Mouse (Mus musculus): ENCODE results near the gene Fam111a.

The Fam111a gene

DNA sequence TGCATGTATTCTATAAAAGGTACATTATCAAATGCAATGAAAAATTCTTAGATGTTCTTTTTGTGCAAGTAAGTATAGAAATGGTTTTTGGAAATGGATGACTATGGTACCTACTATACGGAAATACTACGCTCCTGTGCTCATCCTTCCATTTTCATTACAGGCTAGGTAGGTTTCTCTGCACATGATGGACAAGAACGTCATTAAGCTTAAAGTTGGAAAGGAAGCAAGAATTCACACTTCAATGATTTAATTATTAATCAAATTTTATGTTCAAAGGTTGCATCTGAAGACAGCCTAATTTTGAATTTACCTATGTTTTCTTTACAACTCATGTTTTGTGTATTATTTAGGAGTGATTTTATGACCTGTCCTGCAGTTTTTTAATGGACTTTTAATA lies 88.7 kb downstream of the Fam111a start:
- no peak for DNase-seq

DNA sequence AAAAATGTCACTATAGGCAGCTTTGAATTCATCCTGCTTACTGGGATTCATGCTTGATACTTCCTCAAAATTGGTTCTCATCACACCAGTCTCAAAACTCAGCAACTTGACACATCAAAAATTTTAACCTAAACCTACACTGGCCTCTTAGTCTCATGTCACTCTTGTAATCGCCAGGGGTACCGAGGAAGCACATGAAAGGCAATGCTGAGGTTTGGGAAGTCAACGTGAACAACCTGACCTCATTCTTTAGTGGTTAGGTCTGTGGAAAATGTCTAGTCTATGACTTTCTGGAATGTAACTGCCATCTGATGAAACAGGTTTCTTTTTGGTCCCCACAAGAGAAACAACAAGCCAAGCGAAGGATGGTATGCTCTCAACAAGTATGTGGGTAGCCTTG lies 89.4 kb downstream of the Fam111a start:
- no peak for DNase-seq

DNA sequence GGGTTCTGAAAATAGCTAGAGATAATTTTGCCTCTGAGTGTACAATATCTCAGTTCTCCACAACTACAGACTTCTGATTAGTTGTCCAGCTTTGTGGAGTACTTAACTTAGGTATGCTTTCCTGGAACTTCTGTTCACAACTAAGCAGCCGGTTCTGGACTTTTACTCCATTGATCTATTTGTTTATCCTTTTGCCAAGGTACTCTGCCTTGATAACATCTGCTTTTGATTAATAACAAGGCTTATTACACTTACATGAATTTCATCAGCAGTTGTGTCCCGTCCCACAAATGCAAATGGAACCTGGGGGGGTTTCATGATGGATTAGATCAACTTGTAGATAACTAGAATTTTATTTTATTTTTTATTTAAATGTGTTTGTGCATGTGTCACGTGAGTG lies 91.3 kb downstream of the Fam111a start:
- no peak for DNase-seq

DNA sequence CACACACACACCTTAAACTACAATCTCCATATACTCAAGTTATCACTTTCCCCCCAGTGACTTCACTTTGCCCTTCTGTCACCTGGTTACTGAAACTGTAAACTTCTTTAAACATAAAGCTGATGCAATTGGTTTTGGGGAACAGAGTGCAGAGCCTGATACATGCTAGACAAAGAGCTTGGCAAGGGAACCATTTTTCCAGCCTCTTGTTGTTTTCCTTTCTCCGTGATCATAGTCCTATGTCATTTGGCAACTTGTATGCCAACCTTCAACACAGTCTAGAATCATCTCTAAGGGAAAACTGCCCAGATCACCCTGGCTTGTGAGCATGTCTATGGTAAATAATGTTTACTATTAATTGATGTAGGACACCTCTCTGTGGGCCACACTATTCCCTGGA lies 92.5 kb downstream of the Fam111a start:
- DNase-seq = no peak

Measured in lung, adult 18-20 months (tissue).